Mouse (Mus musculus): ENCODE measurements at regions not wholly inside any gene's neighbourhood (a gene's known extent, or its start where the extent isn't known, plus 50 kb on each side); places are given as distances from the start of the nearest gene placed in this dataset.

- no peak for TF ChIP-seq POLR2A (IDR thresholded peaks at IDR 0.05; ENCODE audit: low read depth, low read length)
- TF ChIP-seq CTCF (IDR thresholded peaks at IDR 0.05; ENCODE audit: extremely low read depth, insufficient read length, insufficient replicate concordance, low read depth, low read length) = no peak
Observed at GRCm38 (mm10) chr12:35666062-35666461, 131.2 kb upstream of the Ahr start.
